Comparison of ENCODE assay signal across 21 mouse cellular contexts in genomic region chr10:96150401-96151116, GRCm38 (mm10). TPM values are rescaled to one million over a fixed set of nuclear protein-coding genes. Genes with fewer than 3 reads are reported as not detected.
DNase-seq lines count a peak whose midpoint lies in the region; ATAC-seq and TF ChIP-seq lines count a peak whose summit lies in the region.
"Had no signal": no experiment of that assay in that cellular context is flagged by ENCODE, and none has a peak within 500 bp of the region (broad histone marks: within the 10 kb centered on the region; RNA-seq: fewer than 3 reads in every experiment).

No protein-coding gene starts in this region.

- no peak overlapping the region for H3K4me3 ChIP-seq in gastrocnemius, adult 2 months
- no peak overlapping the region for H3K4me3 ChIP-seq in lung, embryonic 14.5 days (ENCODE audit: low read depth, low read length)
- no peak overlapping the region for H3K4me3 ChIP-seq in lung, adult 2 months (replicated peaks; ENCODE audit: extremely low read depth, low read depth, low read length)
- H3K4me3 ChIP-seq: embryonic facial prominence, embryonic 13.5 days; forebrain, embryonic 13.5 days; intestine, embryonic 15.5 days; neural tube, embryonic 13.5 days had no signal

- intact Hi-C loops in gastrocnemius, adult 2 months (cut with DNase I) = no loop called here
- intact Hi-C loops in left cerebral cortex, postnatal 25 days (cut with DNase I) = no loop called here

- no peak overlapping the region for H3K9ac ChIP-seq in lung, embryonic 14.5 days
- H3K9ac ChIP-seq: embryonic facial prominence, embryonic 13.5 days; forebrain, embryonic 13.5 days; intestine, embryonic 15.5 days; neural tube, embryonic 13.5 days had no signal

- no peak for TF ChIP-seq CTCF in gastrocnemius, adult 2 months (IDR thresholded peaks at IDR 0.05)
- TF ChIP-seq CTCF in lung, embryonic 14.5 days (IDR thresholded peaks at IDR 0.05; ENCODE audit: low read depth) = no peak
- TF ChIP-seq CTCF in lung, adult 2 months (IDR thresholded peaks at IDR 0.05; ENCODE audit: insufficient read depth, low read length) = no peak

- no peaks in the 10 kb centered on the region; the same call in 1 of the 2 replicates for H3K4me1 ChIP-seq in lung, embryonic 14.5 days (ENCODE audit: insufficient read depth)
- H3K4me1 ChIP-seq in lung, adult 2 months (ENCODE audit: control insufficient read depth, insufficient read depth, low read length) = no peaks in the 10 kb centered on the region

- no peaks in the 10 kb centered on the region for H3K9me3 ChIP-seq in lung, embryonic 14.5 days (ENCODE audit: low read depth, low read length)
- H3K9me3 ChIP-seq: embryonic facial prominence, embryonic 13.5 days; forebrain, embryonic 13.5 days; intestine, embryonic 15.5 days; neural tube, embryonic 13.5 days had no signal

- H3K36me3 ChIP-seq in lung, embryonic 14.5 days (ENCODE audit: insufficient read depth) = no peaks in the 10 kb centered on the region
- H3K36me3 ChIP-seq: embryonic facial prominence, embryonic 13.5 days; intestine, embryonic 15.5 days; neural tube, embryonic 13.5 days had no signal

- H3K27ac ChIP-seq in gastrocnemius, adult 2 months = peak overlapping the region; percentile 31; the same call in 1 of the 2 replicates
- no peak overlapping the region; the same call in 1 of the 2 replicates for H3K27ac ChIP-seq in lung, embryonic 14.5 days (ENCODE audit: low read depth)
- H3K27ac ChIP-seq: embryonic facial prominence, embryonic 13.5 days; forebrain, embryonic 13.5 days; intestine, embryonic 15.5 days; neural tube, embryonic 13.5 days had no signal

- WGBS in lung, embryonic 14.5 days = 61% methylated on average over 12 of the region's 12 CpGs
- WGBS in lung, adult 2 months = 62% methylated on average over 12 of the region's 12 CpGs

- peak; percentile 81; the same call in 1 of the 2 replicates for ATAC-seq in lung, embryonic 14.5 days (ENCODE audit: insufficient read depth)
- ATAC-seq: forebrain, embryonic 13.5 days; intestine, embryonic 15.5 days had no signal

- peak; percentile 25 for DNase-seq in gastrocnemius, adult 2 months
- DNase-seq in gastrocnemius, postnatal 4 days (ENCODE audit: low spot score in 2 of 2) = no peak
- peak; percentile 69 for DNase-seq in lung, embryonic 14.5 days
- DNase-seq in lung, adult 2 months = no peak
- DNase-seq in lung, postnatal 14 days = peak; percentile 21
- no peak for DNase-seq in c-Kit-positive CD71-positive TER-119-positive erythroid progenitor cells, embryonic 14.5 days (ENCODE audit: low spot score)
- no peak for DNase-seq in left cerebral cortex, postnatal 25 days (ENCODE audit: low spot score in 2 of 2)
- no peak for DNase-seq in embryo, embryonic 10.5 days (ENCODE audit: low spot score)
- DNase-seq: cerebellum, adult 18-20 months; gastrocnemius, postnatal 10 days; layer of hippocampus, postnatal 36 days; midbrain, embryonic 14.5 days; thymus, postnatal 36 days had no signal

- no peaks in the 10 kb centered on the region for H3K27me3 ChIP-seq in lung, embryonic 14.5 days (ENCODE audit: insufficient read depth, low read length)
- H3K27me3 ChIP-seq: embryonic facial prominence, embryonic 13.5 days; forebrain, embryonic 13.5 days; intestine, embryonic 15.5 days; neural tube, embryonic 13.5 days had no signal

- H3K4me2 ChIP-seq in lung, embryonic 14.5 days = no peak overlapping the region
- H3K4me2 ChIP-seq: embryonic facial prominence, embryonic 13.5 days; forebrain, embryonic 13.5 days; intestine, embryonic 15.5 days; neural tube, embryonic 13.5 days had no signal

- TF ChIP-seq POLR2A in lung, adult 2 months (IDR thresholded peaks at IDR 0.05; ENCODE audit: borderline replicate concordance, extremely low read depth, low read depth, low read length) = no peak

RNA-seq across cellular contexts. Expression of gene Gm5426, which starts 14.2 kb away (rescaled TPM):
- total RNA-seq in gastrocnemius, adult 2 months (2021) = not detected
- total RNA-seq in gastrocnemius, postnatal 4 days (2021) = not detected
- polyA plus RNA-seq in lung, embryonic 14.5 days (2014; fragmentation: Nextera tagmentation; extraction: Ambion mirVana) = not detected in 2 replicates
- polyA plus RNA-seq in lung, adult 2 months (2012; rRNA removed) = not detected in 2 replicates
- not detected for total RNA-seq in left cerebral cortex, postnatal 25 days (2021)
- total RNA-seq: adrenal gland, postnatal 36 days; gastrocnemius, postnatal 10 days; heart, postnatal 36 days; layer of hippocampus, postnatal 36 days had no signal
- polyA plus RNA-seq: C2C12; embryonic facial prominence, embryonic 13.5 days; forebrain, embryonic 13.5 days; intestine, embryonic 15.5 days; limb, embryonic 14.5 days; midbrain, embryonic 14.5 days; neural tube, embryonic 13.5 days had no signal

Comparison
In these comparisons a context has a peak if more than half of its experiments do, and no peak if none do; other contexts are left out.
1. DNase-seq: peak in gastrocnemius, adult 2 months (single experiment), lung, embryonic 14.5 days (single experiment) and lung, postnatal 14 days (single experiment); none in gastrocnemius, postnatal 4 days (0 of 2), lung, adult 2 months (single experiment), c-Kit-positive CD71-positive TER-119-positive erythroid progenitor cells, embryonic 14.5 days (single experiment), left cerebral cortex, postnatal 25 days (0 of 2) and embryo, embryonic 10.5 days (single experiment).